Comparison of ENCODE assay signal across 8 mouse cellular contexts in the genomic region with DNA sequence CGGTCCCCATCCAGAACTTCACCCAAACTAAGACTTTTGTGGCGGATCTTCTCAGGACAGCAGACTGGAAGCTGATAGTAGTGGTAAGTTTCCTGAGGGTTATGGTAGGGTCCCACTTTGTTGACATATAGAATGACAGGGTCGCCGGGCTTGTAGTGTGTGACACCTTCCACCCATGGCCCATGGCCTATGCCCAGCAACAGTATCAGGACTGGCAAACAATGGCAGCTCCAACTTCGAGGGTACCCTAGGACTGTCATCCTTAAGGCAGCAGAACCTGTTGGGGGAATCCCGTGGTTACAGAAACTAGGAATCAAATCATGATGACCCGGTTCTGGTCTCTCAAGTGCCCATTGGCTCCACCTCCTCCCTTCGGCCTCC. TPM values are rescaled to one million over a fixed set of nuclear protein-coding genes. Genes with fewer than 3 reads are reported as not detected.
DNase-seq lines count a peak whose midpoint lies in the region; ATAC-seq and TF ChIP-seq lines count a peak whose summit lies in the region.

No protein-coding gene starts in this region.

- no peaks in the 10 kb centered on the region for H3K27me3 ChIP-seq in heart, embryonic 14.5 days (ENCODE audit: control insufficient read depth, insufficient read depth, low read length)
- H3K27me3 ChIP-seq in G1E (ENCODE audit: insufficient read depth, low read length) = no peaks in the 10 kb centered on the region
- no peaks in the 10 kb centered on the region for H3K27me3 ChIP-seq in hindbrain, embryonic 10.5 days (ENCODE audit: insufficient read depth, poor library complexity, severe bottlenecking)

- intact Hi-C loops in heart, postnatal 36 days (cut with DNase I) = loop anchor here (2.0 kb wide), 1 partner anchor 14 kb away; no protein-coding TSS in a partner anchor
- intact Hi-C loops in gastrocnemius, postnatal 36 days (cut with DNase I) = no loop called here

- TF ChIP-seq CTCF in G1E (IDR thresholded peaks at IDR 0.05; ENCODE audit: low read depth, low read length) = no peak

- WGBS in heart, embryonic 14.5 days = 21% methylated on average over 8 of the region's 8 CpGs
- WGBS in hindbrain, embryonic 10.5 days = 19% methylated on average over 8 of the region's 8 CpGs

- DNase-seq in heart, postnatal 36 days = no peak
- DNase-seq in G1E (ENCODE audit: low spot score) = no peak
- no peak for DNase-seq in hindbrain, embryonic 10.5 days (ENCODE audit: low spot score)
- DNase-seq in right cerebral cortex, postnatal 36 days (ENCODE audit: low spot score in 2 of 2) = no peak
- DNase-seq in gastrocnemius, postnatal 36 days = no peak
- DNase-seq in urinary bladder, adult 18-20 months (ENCODE audit: low spot score in 2 of 2) = no peak

- peak overlapping the region; percentile 78 to 94 for H3K27ac ChIP-seq in heart, embryonic 14.5 days (replicated peaks in 1 of 2; ENCODE audit: control insufficient read depth in 1 of 2, insufficient read depth in 1 of 2, low read depth in 2 of 2, low read length in 2 of 2)
- H3K27ac ChIP-seq in hindbrain, embryonic 10.5 days = peak overlapping the region; percentile 99

- peaks cover 11 to 19% of the 10 kb centered on the region in 2 experiments for H3K4me1 ChIP-seq in heart, embryonic 14.5 days (ENCODE audit: control insufficient read depth in 2 of 2, insufficient read depth in 2 of 2, low read length in 2 of 2)
- peaks cover 71% of the 10 kb centered on the region for H3K4me1 ChIP-seq in G1E (ENCODE audit: insufficient read depth, low read depth, low read length)
- H3K4me1 ChIP-seq in hindbrain, embryonic 10.5 days (replicated peaks) = peaks cover 23% of the 10 kb centered on the region

- H3K4me2 ChIP-seq in heart, embryonic 14.5 days (ENCODE audit: low read length) = peak overlapping the region; percentile 80

- peak overlapping the region; percentile 81 for H3K9ac ChIP-seq in heart, embryonic 14.5 days (ENCODE audit: low read length)

- peak; percentile 25; the same call in 1 of the 2 replicates for ATAC-seq in heart, embryonic 14.5 days (ENCODE audit: insufficient number of reproducible peaks, insufficient read depth, low FRiP score, low read depth)
- no peak for ATAC-seq in G1E (ENCODE audit: extremely low read depth, insufficient number of reproducible peaks, low FRiP score, poor library complexity, severe bottlenecking)
- peak; percentile 26; the same call in 1 of the 2 replicates for ATAC-seq in megakaryocyte-erythroid progenitor cell, adult 5-6 weeks (replicated peaks; ENCODE audit: low FRiP score, low TSS enrichment, poor library complexity, severe bottlenecking)

- H3K36me3 ChIP-seq in heart, embryonic 14.5 days (ENCODE audit: control insufficient read depth, insufficient read depth, low read length) = peaks cover 61% of the 10 kb centered on the region
- H3K36me3 ChIP-seq in G1E (replicated peaks) = peaks cover 77% of the 10 kb centered on the region
- H3K36me3 ChIP-seq in hindbrain, embryonic 10.5 days = peaks cover 61% of the 10 kb centered on the region

- peak overlapping the region; percentile 61 to 70 for H3K4me3 ChIP-seq in heart, embryonic 14.5 days (ENCODE audit: control insufficient read depth in 1 of 2, insufficient read depth in 1 of 2, low read depth in 1 of 2, low read length in 2 of 2)
- peak overlapping the region; percentile 89 for H3K4me3 ChIP-seq in G1E (ENCODE audit: low read depth, low read length)
- H3K4me3 ChIP-seq in hindbrain, embryonic 10.5 days = peak overlapping the region; percentile 87

- H3K9me3 ChIP-seq in heart, embryonic 14.5 days (ENCODE audit: control insufficient read depth, low read length) = no peaks in the 10 kb centered on the region
- H3K9me3 ChIP-seq in G1E (replicated peaks) = no peaks in the 10 kb centered on the region
- H3K9me3 ChIP-seq in hindbrain, embryonic 10.5 days = no peaks in the 10 kb centered on the region

RNA-seq across cellular contexts. Expression of gene Tm9sf1, which starts 0.9 kb away (rescaled TPM):
- 86.6 and 90.0 TPM in 2 replicates for polyA plus RNA-seq in heart, embryonic 14.5 days (2014; fragmentation: Nextera tagmentation; extraction: Ambion mirVana)
- total RNA-seq in heart, postnatal 36 days (2021) = 10 to 100 TPM; 38.3 to 42.1 TPM
- total RNA-seq in G1E (2014; fragmentation: Nextera tagmentation) (35.1 and 40.6 TPM in 2 replicates), G1E (2017) (54.0 and 57.7 TPM in 2 replicates)
- polyA plus RNA-seq in G1E (2012) = 14.6 and 14.8 TPM in 2 replicates
- 76.0 and 78.1 TPM in 2 replicates for polyA plus RNA-seq in hindbrain, embryonic 10.5 days (2016; fragmentation: Nextera tagmentation; extraction: Ambion mirVana)
- total RNA-seq in megakaryocyte-erythroid progenitor cell, adult 5-6 weeks (2014; fragmentation: Nextera tagmentation) = 43.8 and 52.6 TPM in 2 replicates
- 61.9 and 77.4 TPM in 2 replicates for total RNA-seq in megakaryocyte-erythroid progenitor cell, adult 5-6 weeks (2017)
- total RNA-seq in gastrocnemius, postnatal 36 days (2021) = 10 to 100 TPM; 15.0 to 15.2 TPM

RNA-seq across cellular contexts. Expression of gene Gm49378, which starts 5.0 kb away (rescaled TPM):
- 1.8 and 2.5 TPM in 2 replicates for polyA plus RNA-seq in heart, embryonic 14.5 days (2014; fragmentation: Nextera tagmentation; extraction: Ambion mirVana)
- total RNA-seq in heart, postnatal 36 days (2021) = 1 to 10 TPM; 3.0 to 3.7 TPM
- total RNA-seq in G1E (2014; fragmentation: Nextera tagmentation) (7.2 and 10.9 TPM in 2 replicates), G1E (2017) (2.9 and 4.6 TPM in 2 replicates)
- polyA plus RNA-seq in G1E (2012) = 2.4 TPM in 1 of 2 replicates, not detected in the other
- 0.76 and 1.5 TPM in 2 replicates for polyA plus RNA-seq in hindbrain, embryonic 10.5 days (2016; fragmentation: Nextera tagmentation; extraction: Ambion mirVana)
- total RNA-seq in megakaryocyte-erythroid progenitor cell, adult 5-6 weeks (2014; fragmentation: Nextera tagmentation) = 4.9 and 11.6 TPM in 2 replicates
- total RNA-seq in megakaryocyte-erythroid progenitor cell, adult 5-6 weeks (2017) = 3.5 and 3.7 TPM in 2 replicates
- total RNA-seq in gastrocnemius, postnatal 36 days (2021) = 1 to 10 TPM in 1 of 2 experiments, not detected in 1; 1.0 TPM

RNA-seq across cellular contexts. Expression of gene Ipo4, which starts 6.9 kb away (rescaled TPM):
- 65.7 and 68.4 TPM in 2 replicates for polyA plus RNA-seq in heart, embryonic 14.5 days (2014; fragmentation: Nextera tagmentation; extraction: Ambion mirVana)
- 10 to 100 TPM; 54.1 to 62.7 TPM for total RNA-seq in heart, postnatal 36 days (2021)
- total RNA-seq in G1E (2014; fragmentation: Nextera tagmentation) (24.1 and 49.6 TPM in 2 replicates), G1E (2017) (18.1 and 24.9 TPM in 2 replicates)
- polyA plus RNA-seq in G1E (2012) = 32.7 and 75.8 TPM in 2 replicates
- 101 and 107 TPM in 2 replicates for polyA plus RNA-seq in hindbrain, embryonic 10.5 days (2016; fragmentation: Nextera tagmentation; extraction: Ambion mirVana)
- total RNA-seq in megakaryocyte-erythroid progenitor cell, adult 5-6 weeks (2014; fragmentation: Nextera tagmentation) = 79.0 and 101 TPM in 2 replicates
- 21.2 and 26.9 TPM in 2 replicates for total RNA-seq in megakaryocyte-erythroid progenitor cell, adult 5-6 weeks (2017)
- 10 to 100 TPM; 62.1 to 66.9 TPM for total RNA-seq in gastrocnemius, postnatal 36 days (2021)

RNA-seq across cellular contexts. Expression of gene Tssk4, which starts 7.3 kb away (rescaled TPM):
- polyA plus RNA-seq in heart, embryonic 14.5 days (2014; fragmentation: Nextera tagmentation; extraction: Ambion mirVana) = 0.35 and 0.46 TPM in 2 replicates
- total RNA-seq in heart, postnatal 36 days (2021) = under 1 TPM; 0.51 to 0.61 TPM
- 4.0 and 4.2 TPM in 2 replicates for total RNA-seq in G1E (2014; fragmentation: Nextera tagmentation)
- 1.9 and 2.3 TPM in 2 replicates for total RNA-seq in G1E (2017)
- polyA plus RNA-seq in G1E (2012) = 0.17 and 0.26 TPM in 2 replicates
- 0.40 and 0.97 TPM in 2 replicates for polyA plus RNA-seq in hindbrain, embryonic 10.5 days (2016; fragmentation: Nextera tagmentation; extraction: Ambion mirVana)
- total RNA-seq in megakaryocyte-erythroid progenitor cell, adult 5-6 weeks (2014; fragmentation: Nextera tagmentation) = 0.87 and 0.99 TPM in 2 replicates
- total RNA-seq in megakaryocyte-erythroid progenitor cell, adult 5-6 weeks (2017) = 0.69 TPM in 1 of 2 replicates, not detected in the other
- total RNA-seq in gastrocnemius, postnatal 36 days (2021) = under 1 TPM in 1 of 2 experiments, not detected in 1; 0.23 TPM

RNA-seq across cellular contexts. Expression of gene Mdp1, which starts 17.6 kb away (rescaled TPM):
- 99.2 and 100 TPM in 2 replicates for polyA plus RNA-seq in heart, embryonic 14.5 days (2014; fragmentation: Nextera tagmentation; extraction: Ambion mirVana)
- 10 to 100 TPM; 42.6 to 57.7 TPM for total RNA-seq in heart, postnatal 36 days (2021)
- total RNA-seq in G1E (2014; fragmentation: Nextera tagmentation) (18.4 and 28.0 TPM in 2 replicates), G1E (2017) (45.8 and 46.5 TPM in 2 replicates)
- 9.4 and 12.2 TPM in 2 replicates for polyA plus RNA-seq in G1E (2012)
- 65.6 and 67.6 TPM in 2 replicates for polyA plus RNA-seq in hindbrain, embryonic 10.5 days (2016; fragmentation: Nextera tagmentation; extraction: Ambion mirVana)
- 39.9 and 57.6 TPM in 2 replicates for total RNA-seq in megakaryocyte-erythroid progenitor cell, adult 5-6 weeks (2014; fragmentation: Nextera tagmentation)
- total RNA-seq in megakaryocyte-erythroid progenitor cell, adult 5-6 weeks (2017) = 33.5 and 34.1 TPM in 2 replicates
- total RNA-seq in gastrocnemius, postnatal 36 days (2021) = 10 to 100 TPM; 14.2 to 16.8 TPM
